Mouse (Mus musculus) lung, postnatal 14 days (tissue): ENCODE measurements around the gene Ablim2.

Experiments used
- DNase-seq: peaks from one replicate; pipeline ENCODE4 v3.0.0; 2021

Ablim2 gene

DNA sequence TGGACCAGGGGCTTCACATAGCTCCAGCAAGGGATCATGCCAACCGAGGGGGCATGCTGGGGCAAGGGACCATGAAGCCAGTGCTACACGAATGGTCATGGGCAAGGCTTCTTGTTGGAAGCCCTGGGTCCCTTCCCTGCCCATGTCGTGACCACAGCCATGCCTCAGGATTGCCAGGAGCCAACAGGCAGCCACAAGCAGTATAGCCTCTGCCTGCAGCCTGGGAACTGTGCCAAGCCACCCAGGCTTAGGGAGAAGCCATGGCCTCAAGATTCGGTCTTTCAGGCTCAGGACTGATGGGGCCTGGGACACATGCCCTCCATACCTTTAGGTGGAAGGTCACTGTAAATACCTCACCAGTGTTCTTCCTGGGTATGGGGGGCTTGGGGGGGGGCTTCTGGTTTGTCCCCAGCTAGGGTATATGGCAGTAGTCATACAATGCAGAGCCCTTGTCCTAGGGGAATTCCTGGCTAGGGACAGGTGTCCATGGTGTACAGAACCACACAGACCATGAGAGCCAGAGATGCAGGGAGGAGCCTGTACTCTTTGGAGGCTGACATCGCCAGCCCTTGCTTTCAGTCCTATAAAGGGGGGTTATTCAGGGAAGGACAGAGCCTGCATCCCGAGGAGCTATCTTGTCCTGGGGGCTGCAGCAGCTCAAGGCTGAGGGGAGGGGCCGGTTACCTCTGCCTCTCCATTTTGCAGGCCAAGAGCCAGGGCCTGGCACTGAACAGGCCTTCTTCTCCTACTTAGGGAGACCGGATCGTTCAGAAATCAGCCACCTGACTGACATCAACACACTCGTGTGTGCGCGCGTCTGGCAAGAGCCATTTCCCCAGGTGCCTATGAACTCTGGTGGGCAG lies 15.8 kb downstream of the Ablim2 start:
- DNase-seq, result no peak

DNA sequence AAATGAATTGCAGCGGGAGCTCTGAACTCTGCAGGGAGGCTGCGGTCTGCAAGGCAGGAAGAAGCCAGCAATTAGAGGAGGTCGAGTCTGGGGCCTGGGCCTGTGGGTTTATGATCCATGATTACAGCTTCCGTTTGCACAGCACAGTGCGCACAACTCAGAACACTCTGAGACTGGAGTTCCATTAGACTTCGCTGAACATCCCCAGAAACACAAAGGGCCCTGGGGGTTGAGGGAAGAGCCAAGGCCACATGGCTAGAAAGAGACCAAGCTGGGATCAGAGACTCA lies 16.4 kb downstream of the Ablim2 start:
- DNase-seq, result no peak

DNA sequence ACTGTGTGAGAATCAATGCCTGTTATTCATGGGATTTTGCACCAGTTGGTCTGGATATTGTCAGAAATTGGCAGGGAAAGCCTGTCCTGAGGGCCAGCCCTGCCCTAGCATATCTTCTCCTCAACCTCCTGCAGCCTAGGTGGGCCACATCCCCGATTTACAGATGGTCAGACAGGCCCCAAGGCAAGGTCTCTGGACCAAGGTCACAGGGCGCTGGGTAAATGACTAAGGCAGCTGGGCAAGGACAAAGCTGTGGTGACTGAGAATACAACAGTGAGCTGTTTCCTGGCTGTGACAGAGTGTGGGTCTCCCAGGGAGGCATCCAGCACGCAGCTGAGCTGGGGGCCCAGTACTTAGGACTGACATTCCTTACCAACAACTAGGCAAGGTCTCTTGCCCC lies 23.4 kb downstream of the Ablim2 start:
- no peak for DNase-seq

DNA sequence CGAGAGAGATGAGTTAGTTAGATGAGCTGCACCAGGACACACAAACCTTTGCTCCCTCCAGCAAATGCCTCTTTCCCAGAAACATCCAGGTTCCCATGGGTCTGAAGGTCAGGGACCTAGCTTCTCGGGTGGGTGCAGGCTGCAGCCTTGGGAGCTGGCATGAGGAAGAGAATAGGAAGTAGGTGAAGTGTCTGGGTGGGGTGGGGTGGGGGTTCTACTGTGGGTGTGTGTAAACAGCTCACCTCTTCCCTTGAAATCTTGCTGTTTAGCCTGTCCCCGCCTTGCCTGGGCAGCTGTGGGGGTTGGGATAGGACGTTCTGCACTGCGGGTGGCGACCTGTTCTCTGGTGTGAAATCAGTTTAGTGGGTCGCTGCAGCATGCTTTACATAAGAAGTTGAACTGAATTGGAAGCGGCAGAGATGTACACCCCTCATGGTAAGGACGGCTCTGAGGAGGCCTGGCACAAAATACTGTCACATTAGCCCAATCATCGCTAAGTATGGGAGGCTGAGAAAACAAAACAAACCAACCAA lies 25.0 kb downstream of the Ablim2 start:
- no peak for DNase-seq

DNA sequence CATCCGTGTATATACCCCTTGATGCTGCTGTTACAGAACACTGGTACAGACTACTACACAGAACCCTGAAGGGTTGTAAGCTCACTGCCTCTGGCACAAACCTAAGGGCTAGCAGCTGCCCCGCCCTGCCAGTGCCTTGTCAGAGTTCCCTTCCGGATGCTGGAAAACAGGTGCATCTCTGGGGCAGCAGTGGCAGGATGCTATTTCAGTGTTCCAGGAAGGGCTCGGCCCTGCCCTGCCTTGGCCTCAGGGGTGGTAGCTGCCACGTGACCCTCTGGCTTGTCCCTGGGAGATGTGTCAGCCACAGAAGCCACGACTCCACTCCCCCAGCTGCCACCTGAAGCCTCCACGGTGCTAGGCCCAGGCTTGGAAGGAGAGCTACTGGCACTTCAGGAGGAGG lies 28.2 kb downstream of the Ablim2 start:
- no peak for DNase-seq

DNA sequence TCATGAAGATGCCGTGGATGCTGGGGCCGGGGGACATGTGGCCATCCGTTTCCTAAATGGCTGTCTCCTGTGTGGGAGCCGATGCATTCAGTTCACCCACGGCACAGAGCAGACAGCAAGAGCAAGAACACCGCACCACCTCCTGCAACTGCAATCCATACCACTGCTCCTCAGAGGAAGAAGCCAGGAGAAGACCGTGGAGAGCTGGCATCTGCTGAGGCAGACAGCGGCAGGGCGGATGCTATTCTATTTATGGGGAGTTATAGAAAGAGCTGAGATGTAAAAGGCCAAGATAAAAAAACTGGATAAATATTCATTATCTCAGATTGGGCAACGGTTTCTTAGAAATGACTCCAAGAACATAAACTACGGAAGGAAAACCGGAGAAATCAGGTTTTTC lies 30.2 kb downstream of the Ablim2 start:
- no peak for DNase-seq

DNA sequence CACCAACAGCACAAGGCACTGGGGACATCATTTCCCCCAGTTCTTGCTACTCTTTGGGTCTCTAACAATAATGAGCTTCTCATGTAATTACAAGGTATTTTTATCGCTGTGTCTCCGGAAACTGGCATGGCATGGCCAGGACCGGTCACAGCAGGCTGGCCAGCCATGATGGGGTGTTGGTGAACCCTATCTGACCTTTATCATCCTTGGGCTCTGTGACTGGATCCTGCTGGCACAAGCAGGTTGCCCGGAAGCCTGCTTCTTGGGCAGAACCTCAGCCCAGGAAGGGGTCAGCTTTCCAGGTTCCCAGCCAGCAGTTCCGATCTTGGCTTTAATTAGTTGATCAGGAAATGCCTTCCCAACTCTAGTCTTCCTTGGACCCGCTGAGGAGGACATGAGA lies 31.0 kb downstream of the Ablim2 start:
- DNase-seq, result no peak

DNA sequence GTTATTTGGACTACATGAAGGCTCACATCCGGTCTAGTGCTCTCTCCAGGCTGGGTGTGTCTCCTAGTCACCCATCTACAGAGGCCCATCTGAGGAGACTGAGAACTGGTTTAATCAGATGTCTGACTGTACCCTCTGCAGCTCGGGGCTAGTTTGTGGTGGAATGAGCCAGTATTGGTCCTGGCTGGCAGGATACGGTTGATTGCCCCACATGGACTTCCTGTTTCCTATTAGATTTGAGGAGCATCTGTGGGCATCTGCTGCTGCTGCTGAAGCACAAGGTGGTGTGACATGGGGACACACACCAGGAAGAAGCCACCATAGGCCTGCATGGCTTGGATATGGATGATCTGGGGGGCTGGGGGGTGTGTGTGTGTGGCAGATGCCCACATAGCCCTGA lies 32.0 kb downstream of the Ablim2 start:
- no peak for DNase-seq

DNA sequence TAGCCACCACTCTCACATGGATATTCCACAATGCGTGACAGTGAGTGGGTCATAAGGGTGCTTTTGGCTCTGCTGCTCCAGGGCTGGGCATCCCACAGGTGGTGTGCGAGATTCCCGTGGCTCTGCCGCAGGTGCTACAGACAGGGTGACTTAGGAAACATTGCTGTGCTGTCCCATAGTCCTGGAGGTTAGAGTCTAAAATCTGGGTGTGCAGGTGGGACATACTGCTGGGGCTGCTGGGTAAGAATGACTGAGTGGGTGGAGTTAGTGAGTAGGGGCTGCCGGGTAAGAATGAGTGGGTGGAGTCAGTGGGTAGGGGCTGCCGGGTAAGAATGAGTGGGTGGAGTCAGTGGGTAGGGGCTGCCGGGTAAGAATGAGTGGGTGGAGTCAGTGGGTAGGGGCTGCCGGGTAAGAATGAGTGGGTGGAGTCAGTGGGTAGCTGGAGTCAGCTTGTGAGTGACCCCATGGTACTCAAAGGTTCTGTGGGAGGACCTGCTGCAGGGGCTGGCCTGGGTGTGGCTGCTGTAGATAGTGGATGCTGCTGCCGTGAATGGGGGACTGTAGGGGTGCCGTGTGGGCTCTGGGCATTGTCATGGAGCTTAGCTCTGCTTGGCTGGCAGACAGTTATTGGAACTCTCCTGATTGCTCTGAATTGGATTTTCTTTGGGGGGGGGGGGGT lies 32.8 kb downstream of the Ablim2 start:
- DNase-seq, result no peak

DNA sequence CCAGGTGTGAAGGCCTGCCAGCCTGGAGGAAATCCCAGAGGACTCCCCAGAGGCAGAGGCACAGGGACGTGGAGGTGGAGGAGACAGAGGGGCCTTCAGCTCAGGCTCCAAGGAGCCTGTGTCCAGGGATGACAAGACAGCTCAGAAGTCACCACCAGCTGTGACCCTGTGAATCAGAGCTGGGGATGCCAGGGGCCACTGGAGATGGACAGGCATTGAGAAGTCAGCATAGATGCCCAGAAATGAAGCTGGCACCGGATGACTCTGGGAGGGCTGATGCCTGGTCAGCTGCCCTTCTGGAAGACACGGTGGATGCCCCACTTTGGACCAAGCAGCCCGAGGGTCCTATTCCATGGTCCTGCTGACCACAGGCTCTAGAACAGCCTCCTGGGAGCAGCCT lies 36.3 kb downstream of the Ablim2 start:
- DNase-seq, result no peak

DNA sequence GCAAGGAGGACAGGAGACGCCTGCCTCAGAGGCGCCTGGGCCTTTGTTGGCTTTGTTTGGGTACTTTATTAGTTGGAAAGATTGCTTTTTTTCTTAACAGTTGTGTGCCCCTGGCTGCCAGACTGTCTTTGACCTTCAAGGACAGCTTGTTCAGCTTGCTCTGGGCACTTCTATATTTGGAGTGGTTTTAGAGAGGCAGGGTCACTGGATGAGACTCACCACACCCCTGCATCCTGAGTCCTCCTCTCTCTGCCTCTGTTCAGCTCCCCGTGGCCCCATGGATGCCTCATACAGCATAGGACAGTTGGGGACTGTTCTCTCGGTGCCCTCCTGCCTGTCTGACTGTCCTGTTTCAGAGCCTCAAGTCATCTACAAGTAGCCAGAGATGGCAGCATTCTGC lies 37.3 kb downstream of the Ablim2 start:
- DNase-seq, result peak; percentile 4

DNA sequence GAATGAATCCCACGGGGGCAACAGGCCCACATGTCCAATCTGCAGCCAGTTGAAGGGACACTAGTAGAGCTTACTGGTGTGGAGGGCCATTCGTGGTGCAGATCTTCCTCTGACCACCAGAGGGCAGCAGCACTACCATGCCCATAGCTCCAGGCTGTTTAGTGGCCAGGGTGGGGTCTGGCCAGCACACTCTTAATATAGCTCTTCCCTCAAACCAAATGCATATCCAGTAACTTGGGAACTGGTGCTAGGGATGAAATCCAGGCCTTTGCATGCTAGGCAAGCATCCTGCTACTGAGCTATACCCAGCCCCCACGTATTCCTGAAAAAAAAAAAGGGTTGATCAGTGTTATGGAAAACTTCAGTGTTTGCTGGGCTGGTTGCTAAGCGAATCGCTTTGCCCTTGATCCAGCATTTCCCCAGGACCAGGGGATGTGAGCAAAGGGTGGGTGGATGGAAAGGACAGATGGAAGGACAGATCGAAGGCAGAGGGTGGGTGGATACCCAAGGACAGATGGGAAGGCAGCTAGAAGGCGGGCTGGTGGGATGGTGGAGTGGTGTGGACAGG lies 37.9 kb downstream of the Ablim2 start:
- peak; percentile 64 for DNase-seq

DNA sequence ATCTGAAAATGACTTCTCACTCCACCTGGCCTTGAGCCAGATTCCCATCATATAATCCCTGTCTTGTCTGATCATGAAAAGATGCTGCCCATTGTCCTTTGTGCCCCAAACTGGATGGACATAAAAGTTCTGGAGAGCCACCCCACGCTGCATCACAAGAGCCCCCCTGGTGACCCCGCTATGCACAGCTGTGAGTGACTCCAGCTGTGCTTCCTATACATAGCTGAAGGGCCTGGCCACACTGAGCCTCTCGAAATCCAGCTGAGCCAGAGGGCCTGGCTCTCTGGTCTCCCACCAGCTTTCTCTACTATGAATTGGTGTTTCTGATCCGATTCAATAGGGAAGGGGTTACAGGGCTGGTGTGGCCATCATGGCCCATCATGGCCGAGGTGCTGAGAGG lies 38.5 kb downstream of the Ablim2 start:
- no peak for DNase-seq

DNA sequence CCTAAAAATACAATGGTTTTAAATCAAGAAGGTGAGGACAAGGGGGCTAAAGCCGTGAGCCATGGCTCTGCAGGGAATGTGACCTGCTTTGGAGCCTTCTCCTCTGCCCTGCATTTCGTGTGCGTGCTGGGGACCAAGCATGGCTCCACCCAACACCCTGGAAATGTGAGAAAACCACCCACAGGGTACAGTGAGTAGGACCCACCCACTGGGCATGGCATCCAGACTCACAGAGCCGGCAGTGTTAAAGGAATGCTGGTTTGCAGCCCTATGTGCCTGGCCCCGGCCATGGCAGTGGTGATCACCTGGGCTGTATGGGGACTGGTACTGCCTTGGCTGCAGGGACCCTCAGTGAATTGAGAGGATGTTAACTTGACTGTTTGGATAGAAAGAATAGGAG lies 41.4 kb downstream of the Ablim2 start:
- DNase-seq, result no peak

DNA sequence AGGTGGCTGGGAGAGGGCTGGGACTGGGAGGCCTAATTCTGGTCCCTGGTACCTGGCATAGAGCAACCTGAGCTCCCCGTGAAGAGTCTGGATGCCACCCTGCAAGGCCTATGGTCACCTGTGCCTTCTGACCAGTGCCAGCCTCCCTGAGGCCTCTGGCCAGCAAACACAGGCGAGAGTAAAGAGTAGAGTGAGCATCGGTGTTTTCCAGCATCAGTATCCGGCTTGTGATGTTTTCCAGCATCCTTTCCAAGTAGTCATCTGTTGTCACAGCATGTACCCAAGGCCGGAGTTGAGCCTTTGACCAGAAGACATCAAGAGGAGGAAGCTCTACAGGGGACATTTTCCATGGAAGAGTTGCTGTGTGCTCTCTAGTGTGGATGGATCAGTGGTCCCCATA lies 45.7 kb downstream of the Ablim2 start:
- DNase-seq, result no peak

DNA sequence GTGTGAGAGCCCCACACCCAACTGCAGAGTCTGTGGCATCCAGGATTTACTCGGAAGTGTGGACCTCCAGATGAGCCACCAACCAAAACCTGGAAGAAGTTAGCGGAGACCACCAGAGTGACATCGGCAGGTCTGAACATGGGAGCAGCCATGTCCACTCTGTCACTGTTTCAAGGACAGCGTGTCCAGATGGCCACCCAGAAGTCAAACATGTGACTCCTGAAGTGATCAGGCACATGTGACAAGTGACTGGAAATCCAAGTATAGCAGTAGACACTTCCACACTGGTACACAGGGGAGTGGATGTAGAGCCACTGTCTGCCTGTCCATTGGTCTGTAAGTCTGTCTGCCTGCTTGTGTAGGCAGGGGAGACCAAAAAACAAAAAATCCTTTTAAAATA lies 47.0 kb downstream of the Ablim2 start:
- DNase-seq, result no peak

DNA sequence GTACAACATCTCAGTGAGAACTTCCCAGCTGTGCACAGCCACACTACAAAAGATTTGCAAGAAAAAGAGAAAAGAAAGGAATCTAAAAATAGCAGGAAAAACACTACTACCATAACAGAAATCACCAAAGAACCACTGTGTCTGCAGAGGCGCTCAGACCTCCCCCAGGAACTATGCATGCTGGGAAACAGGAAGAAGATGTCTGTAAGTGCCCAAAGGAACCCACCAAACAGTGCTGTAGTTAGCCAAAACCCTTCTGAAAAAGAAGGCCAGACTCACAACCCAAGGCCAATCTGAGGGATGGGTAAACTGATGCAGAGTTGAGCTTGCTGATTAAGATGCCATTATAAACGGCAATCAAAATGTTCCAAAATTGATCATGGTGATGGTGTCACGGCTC lies 47.5 kb downstream of the Ablim2 start:
- no peak for DNase-seq

DNA sequence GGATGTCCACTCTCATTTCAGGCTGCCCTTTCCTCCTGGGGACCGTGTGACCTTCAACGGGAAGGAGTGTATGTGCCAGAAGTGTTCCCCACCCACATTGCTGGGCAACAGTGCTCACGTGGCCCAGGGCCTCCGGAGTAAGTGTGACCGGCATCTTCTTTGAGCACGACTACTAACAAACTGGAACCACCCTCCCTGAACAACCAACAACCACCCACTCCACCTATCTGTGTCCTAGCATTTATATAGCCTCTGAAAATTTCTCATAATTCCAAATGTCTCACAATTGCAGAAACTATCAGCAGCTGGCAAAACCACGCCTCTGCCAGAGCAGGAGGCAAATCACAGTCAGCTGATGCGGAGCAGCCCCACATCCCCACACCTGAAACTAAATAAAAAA lies 49.3 kb downstream of the Ablim2 start:
- no peak for DNase-seq

DNA sequence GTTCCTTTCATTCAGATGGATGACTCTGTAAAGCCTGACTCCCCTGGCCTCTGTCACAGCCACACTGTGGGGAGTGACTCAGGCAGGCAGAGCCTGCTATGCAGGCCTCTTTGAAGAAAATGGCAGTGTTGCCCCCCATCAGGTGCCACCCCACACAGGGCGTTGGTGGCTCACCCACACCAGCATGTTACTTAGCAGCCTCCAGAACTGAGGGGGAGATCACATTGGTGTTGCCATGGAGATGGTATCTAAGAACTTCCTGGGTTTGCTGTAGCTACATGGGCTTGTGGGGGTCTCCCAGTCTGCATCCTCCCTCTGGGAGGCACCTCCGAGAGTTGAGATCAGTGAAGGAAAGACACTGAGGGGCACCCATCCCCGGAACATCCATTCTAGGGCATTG lies 52.8 kb downstream of the Ablim2 start:
- no peak for DNase-seq

DNA sequence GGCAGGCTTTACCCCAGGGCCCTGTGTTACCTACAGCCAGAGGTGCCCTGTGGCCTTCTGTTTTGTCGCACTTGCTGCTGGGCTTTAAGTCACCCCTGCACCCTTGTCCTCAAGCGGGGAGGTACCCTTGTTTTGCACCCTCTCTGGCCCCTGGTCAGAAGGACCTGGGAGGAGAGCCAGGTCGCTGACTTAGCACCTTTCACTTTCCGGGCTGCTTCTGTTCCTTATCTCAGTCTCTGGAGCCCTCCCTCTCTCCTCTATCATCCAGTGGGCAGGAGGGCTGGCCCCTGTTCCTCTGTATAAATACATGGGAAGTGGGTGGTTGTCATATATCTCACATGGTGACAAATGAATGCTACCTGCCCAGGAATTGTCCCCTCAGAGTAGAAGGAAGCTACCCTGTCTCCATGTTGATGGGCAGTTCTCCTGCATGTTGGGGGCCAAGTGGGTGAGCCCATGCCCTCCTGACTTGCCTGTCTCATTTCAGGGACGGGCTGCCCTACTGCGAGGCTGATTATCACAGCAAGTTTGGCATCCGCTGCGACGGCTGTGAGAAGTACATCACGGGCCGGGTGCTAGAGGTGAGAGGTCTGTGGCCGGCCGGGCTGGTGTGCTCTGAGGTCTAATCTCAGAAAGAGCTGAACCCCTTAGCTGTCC lies 54.1 kb downstream of the Ablim2 start:
- DNase-seq, result no peak

DNA sequence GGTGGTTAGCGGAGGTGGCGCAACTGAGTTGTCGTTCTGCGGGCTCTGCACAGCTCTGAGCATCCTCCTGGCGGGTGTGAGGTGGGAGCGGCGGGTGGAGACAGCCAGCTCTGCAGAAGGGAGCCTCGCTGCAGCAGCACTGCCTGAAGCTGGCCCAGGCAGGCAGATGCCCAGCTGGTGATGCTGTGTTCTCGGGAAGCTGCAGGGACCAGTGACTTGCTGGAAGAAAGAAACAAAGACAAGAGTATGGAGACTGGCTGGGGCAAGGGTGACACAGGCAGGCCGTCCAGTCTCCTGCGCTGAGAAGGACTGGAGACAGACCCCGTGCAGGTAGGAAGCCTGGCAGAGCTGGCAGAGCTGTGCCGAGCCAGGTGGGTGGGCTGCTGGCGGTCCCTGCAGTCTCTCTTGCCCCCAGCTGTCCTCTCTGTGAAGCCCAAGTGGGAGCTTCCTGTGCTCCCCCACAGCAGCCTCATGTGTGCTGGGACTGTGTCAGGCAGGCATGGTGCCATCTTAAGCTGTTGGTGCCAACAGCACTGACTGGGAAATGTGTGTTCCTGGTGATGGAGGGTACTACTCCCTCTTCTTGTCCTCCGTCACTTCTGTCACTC lies 56.8 kb downstream of the Ablim2 start:
- DNase-seq, result no peak

DNA sequence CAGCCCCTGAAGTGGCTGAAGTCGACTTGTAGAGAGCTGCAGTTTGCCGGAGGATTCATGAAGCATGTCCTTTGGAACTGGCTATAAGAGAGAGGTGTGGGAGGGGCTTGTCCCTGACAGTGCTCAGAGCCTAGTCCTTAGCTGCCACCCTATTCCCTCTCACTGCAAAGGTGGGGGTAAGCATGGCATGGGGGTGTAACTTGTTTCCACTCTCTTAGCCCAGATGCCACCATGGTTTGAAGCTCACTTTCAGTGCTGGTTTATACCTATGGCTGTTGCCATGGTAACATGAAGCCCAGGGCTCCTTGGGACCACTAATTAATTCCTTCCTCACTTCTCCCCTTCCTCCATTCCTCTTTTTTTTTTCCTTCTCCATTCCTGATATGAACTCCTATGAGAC lies 57.4 kb downstream of the Ablim2 start:
- no peak for DNase-seq

DNA sequence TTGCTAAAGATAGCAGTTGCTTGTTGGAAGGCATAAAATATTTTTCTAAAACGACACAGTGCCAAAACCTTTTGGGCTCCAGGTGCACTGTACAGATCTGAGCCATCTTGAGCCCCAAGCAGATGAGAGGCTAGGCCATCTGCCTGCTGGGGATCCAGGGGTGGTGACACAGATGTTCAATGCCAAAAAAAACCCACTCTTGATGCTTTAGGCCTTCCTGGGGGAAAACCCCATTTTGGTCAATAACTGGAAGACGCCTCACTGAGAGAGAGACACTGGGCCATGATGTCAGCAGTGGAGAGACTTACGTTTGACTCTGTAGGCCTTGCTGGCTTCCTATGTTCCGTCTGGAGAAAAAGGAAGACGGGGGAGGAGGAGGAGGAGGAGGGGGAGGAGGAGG lies 59.6 kb downstream of the Ablim2 start:
- DNase-seq, result no peak
